Mouse (Mus musculus) kidney, adult 9 months (tissue): ENCODE data around the gene Cep295.
"Not testable (repeated sequence)": the region's sequence is repeated elsewhere in the genome, so short reads cannot be mapped to it uniquely, and the experiment has no call there.

ENCODE experiments used
- DNase-seq: peaks from one replicate; pipeline ENCODE4 v3.0.0; 2022

Gene Cep295

DNA sequence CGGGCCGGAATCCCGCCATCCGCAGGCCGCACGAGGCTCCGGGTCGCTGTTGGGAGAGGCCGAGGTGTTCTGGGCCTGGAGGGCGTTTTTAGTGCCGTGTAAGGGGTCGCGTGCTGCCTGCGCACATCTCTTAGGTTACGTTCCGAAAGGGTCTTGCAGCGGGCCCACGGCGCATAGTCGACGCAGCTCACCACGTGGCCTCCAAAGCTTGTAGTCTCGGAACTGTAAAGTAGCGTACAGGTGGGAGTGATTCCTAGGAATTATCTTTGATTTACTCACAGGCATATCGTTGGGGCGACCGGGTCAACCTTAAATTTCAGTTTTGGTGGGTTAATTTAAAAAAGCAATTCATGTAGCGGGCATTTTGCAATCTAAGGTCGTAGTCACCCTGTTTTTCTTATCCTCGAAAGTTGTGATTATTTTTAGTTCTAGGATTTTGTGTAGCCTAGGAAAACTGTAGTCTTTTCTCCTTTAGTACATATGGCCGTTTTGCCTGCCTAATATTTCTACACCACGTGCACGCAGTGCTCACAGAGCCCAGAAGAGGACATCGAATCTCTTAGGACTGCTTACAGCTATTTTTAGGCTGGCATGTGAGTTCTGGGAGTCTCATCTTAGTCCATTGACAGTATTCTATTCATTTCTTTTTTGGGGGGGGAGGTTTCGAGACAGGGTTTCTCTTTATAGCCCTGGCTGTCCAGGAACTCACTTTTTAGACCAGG lies 51.0 kb downstream of the Cep295 start, which contains the start of gene 4931406C07Rik:
TSS of gene 4931406C07Rik (minus strand) at position 51 of the 722 bp plus-strand sequence.
- DNase-seq = no peak

DNA sequence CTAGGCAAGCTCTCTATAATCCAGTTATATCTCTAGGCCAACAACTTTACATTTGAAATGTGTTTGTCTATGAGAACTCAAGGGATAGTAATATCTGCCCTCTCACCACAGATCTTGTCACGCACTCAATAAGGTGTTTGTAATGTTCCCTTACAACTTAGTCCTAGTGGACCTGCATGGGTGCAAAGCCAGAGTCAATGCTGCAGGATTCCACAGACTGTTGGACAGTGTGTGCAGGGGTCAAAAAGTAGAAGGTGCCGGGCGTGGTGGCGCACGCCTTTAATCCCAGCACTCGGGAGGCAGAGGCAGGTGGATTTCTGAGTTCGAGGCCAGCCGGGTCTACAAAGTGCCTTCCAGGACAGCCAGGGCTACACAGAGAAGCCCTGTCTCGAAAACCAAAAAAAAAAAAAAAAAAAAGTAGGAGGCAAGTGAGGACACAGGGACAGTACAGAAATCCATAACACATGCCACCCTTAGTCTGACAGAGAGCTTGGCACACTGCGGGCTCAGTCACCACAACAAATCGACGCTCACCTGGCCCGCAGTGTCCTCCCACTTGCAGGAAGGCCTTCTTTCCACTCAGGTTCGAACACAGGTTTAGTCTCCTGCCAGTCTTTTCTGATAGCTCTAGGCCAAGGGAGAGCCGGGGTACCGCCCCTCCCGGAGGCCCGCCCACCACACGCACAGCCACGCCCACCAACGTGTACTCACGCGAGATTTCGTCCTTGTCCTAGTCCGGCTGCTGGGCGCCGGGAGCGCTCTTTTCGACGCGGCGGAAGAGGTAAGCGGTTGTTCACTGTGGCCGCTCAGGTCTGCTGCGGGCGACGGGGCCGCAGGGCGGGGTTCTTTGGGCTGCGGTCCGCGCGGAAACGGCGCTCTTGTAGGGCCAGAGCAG lies 51.8 kb downstream of the Cep295 start, which contains the start of gene Taf1d:
TSS of gene Taf1d (plus strand) at position 712 of the 895 bp plus-strand sequence.
- DNase-seq = peak; percentile 99

DNA sequence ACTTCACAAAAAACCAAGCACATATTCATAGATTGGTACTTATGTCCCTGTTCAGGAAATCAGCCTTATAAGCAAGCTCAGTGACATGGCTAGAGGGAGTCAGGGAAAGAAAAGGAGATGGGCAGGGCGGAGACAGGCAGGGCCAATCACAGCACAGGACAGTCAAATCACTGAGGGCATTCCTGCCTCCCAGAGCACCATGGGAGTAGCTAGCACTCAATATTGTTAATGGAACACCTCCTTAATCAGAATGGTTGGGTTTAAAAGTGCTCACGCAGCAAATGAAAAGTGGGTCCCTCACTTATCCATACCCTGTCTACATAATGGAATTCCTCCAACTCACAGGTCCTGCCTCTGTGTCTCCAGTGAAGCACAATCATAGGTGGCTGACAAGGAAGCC lies 54.7 kb downstream of the Cep295 start:
- DNase-seq = peak; percentile 91

DNA sequence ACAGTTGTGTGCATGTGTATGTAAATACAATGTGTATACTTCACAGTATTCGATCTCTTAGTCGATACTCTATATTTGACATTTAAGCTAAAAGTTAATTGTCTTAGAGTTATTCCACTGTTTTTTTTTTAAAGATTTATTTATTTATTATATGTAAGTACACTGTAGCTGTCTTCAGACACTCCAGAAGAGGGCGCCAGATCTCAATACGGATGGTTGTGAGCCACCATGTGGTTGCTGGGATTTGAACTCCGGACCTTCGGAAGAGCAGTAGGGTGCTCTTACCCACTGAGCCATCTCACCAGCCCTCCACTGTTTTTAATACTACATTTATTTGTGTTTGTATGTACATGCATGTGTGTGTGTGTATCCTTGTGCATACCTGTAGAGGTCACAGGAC lies 55.6 kb downstream of the Cep295 start:
- not testable (repeated sequence) for DNase-seq

DNA sequence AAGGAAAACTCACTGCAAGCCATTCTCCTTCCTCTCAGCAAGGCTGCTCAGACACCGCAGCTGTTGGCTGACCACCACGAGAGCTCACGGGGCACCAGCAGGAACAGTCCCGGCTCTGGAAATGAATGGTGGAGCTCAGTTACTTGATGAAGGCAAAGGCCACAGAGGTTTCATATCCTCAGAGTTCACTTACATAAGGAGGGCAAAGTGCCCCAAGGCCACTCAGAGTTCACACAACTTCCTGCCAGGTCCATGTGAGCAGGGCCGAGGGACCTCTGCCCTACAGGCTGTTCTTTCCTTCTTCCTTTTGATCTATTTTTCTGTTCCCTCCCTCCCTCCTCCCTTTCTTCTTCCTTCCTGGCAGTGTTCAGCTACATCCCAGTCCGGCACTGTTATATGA lies 56.2 kb downstream of the Cep295 start:
- DNase-seq = peak; percentile 96

DNA sequence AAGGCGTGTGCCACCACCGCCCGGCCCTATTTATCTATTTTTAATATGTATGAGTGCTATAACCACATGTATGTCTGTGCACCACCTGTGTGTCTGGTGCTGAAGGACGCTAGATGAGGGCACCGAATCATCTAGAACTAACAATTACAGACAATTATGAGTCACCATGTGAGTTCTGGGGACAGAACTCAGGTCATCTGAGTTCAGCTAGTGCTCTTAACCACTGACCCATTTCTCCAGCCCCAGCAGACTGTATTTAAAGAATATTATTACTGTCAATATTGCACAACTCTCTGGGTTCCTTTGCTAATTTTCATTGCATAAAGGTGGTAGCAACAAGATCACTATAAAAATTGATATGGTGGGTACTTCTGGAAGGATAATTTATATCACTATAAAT lies 57.5 kb downstream of the Cep295 start:
- no peak for DNase-seq

DNA sequence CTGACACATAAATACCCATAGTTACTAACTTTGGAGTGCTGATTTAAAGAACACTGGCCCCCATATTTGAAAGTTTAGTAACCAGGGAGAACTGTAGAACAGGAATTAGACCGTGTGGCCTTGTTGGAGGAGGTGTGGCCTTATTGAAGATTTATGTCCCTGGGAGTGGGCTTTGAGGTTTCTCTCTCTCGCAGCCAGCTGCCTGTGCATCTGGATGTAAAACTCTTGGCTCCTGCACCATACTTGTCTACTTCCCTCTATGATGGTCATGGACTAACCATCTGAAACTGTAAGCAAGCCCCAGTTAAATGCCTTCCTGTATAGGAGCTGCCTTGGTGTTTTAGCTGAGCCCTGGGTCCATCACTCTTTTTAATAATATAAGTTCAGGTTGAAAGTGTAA lies 59.1 kb downstream of the Cep295 start:
- DNase-seq = no peak

- no peak for DNase-seq
These were observed 60.5 kb downstream of the Cep295 start for GRCm38 (mm10) chr9:15297112-15297511.

DNA sequence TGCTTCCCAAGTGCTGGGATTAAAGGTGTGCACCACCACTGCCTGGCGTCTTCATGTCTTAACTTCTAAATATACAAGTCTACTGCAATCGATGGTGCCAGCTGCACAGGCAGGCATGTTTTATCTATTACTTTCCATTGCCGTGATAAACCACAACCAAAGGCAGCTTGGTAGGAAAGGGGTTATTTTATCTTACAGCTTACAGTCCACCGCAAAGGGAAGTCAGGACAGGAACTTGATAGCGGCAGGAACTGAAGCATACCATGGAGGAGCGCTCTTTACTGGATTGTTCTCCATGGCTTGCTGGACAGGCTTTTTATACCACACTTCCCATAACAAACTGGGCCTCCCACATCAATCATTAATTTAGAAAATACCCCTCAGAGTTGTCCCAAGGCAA lies 68.3 kb downstream of the Cep295 start:
- no peak for DNase-seq

DNA sequence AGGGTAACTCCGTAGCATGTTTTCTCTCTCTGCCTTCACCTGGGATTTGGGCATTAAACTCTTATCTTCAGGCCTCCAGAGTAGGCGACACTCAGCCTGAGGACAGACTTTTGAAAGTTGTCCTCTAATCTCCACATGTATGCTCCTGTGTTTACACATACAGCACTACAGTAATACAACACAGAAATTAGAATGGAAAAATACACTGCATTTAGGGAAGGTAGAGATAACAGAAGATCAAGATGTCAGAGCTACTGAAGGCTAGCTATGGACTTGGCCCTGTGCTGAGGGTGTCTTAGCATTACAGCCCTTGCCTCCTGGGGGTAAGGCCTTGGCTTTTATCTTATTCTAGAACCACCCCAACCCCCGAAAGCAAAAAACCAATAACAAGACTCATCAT lies 69.2 kb downstream of the Cep295 start:
- no peak for DNase-seq

DNA sequence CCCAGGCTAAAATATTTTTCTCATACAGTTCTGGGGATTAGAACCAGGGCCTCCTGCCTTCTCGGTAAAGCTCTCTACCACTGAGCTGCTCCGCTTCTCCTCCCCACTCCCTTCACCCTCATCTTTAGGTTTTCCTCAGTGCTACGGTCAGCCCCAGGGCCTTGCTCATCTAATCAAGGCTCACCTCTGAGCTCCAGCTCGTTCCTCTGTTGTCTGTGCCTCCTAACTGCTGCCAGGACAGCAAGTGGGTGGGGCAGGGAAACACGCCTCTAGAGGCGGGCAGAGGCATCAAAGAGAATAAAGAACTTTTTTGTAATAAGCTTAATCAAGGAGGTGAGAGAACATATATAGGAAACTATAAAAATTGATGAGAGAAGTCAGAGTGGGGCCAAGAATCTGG lies 69.7 kb downstream of the Cep295 start:
- DNase-seq = no peak

DNA sequence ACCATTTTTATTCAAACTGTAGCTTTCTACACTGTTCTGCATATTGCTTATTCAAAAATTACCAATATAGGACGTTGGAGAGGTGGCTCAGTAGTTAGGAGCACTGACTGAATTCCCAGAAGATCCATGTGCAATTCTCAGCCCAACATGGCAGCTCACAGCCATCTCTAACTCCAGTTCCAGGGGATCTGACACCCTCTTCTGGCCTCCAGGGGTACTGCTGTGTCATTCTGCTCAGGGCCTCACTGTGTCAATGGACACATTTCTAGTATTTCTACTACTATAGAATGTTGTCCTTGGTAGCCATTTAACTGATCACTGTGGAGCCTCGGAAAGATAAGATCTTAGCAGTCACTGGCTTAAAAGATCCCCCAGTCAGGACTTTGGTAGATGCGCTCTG lies 72.1 kb downstream of the Cep295 start:
- peak; percentile 55 for DNase-seq

DNA sequence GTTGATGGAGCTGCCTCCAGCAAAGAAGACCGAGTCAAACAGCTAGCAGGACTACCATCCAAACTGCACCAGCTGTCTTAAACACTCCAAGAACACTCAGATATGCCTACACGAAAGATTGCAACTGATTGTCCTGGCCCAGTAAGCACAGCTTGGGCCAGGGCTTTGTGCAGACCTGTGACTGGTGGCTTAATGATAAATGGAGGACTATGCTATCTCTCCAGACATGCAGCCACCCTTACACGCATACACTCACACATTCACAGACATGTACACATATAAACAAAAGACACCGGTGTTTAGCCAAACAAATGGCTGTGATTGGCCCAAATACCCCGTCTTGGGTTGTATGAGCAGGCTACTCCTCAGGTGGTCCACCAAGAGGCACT lies 77.1 kb downstream of the Cep295 start:
- no peak for DNase-seq

DNA sequence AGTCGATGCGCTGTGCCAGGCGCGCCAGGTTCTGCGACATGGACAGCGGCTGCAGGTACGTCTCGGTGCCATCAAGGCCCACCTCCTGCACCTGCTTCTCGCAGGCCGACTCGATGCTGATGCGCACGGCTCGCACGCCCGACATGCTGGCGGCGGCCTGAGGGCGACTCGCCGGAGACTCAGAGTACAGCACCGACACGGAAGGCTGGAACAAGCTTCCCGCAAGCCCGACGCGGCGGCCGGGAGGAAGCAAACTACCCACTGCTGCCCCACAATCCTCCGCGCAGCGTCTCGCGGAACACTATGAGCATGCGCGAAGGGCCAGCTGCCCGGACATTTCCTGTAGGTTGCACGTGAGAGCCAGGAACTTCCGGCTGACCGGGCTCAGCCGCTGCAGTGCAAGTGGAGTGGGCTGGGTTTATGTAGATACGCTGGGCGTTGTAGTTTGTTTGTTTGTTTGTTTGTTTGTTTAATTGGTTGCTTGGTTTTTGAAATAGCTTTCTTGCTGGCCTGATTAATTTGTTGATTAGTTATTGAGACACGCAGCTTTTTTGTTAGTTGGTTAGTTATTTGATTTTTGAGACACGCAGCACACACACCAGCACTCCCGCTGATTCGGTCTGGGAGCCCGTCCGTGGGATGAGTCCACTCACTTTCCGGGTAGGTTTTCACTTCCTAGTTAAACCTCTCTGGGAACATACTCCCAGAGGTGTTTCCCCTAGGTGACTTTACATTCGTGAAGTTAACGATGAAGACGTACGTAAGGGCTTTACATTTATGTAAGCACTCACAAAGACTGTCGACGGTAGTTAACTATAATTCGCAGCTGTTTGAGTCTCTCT lies 77.7 kb downstream of the Cep295 start, which contains the start of gene Med17:
TSS of gene Med17 (minus strand) at position 283 of the 842 bp plus-strand sequence.
- DNase-seq = peak; percentile 95

DNA sequence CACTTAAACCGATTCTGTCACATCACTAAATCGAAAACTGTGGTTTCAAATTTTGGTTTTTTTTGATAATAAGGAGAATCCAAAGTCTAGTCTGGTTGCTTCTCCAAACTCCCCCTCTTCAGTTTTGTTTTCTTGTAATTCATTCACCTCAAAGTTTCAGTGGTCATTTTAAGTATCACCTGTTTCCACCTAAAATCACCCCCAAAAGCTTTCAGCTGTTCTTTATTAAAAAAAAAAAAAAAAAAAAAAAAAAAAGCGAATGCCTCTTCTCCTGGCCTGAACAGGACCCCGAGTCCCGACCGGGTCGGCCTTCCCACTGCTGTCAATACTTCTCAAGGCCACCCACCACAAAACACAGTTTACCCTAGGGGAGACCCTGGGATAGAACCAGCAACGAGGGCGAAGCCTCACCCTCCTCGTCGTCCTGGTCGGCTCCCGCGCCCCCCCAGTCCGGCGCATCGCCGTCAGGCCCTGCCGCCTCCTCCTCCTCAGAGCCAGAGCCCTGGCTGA lies 78.4 kb downstream of the Cep295 start:
- DNase-seq = no peak

DNA sequence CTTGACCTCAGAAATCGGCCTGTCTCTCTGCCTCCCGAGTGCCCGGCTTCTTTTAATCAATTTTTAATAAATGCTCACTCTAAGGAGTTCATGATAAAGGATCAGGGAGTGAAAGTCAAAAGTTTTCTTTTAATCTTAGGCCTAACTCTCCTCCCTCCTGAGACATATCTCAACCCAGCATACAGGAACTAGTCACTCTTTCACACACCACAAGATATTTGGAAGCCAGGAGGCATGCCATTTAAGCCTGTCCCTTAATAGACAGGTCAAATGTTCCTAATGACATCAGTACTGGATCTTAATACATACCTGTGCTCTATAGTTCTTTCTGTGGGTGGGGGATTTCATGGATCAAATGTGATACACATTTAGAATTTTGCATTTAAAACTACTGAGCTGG lies 79.2 kb downstream of the Cep295 start:
- no peak for DNase-seq

DNA sequence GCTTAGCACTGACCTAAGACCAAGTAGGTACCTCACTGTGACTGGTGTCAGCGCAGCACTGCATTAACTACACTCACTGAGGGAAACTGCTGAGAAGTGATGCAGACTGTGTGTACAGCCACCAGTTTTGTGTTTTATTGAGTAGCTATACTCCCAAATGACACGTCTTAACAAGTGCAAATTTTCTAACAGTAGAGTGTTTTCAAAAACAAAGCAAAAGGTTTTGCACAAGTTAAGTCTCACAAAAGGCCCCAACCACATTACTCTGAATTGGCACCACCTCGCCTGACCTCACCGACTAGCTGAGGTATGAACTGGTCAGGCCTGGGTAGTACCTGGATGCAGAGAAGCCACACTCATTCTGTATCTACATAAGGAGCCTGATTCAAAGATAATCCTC lies 80.7 kb downstream of the Cep295 start:
- no peak for DNase-seq

GRCm38 (mm10) chr9:15273981-15274380 lies 83.6 kb downstream of the Cep295 start:
- no peak for DNase-seq
